ENCODE assay signal across 12 mouse cellular contexts in genomic region chr11:5920323-5920960, GRCm38 (mm10). TPM values are rescaled to one million over a fixed set of nuclear protein-coding genes. Genes with fewer than 3 reads are reported as not detected.
DNase-seq lines count a peak whose midpoint lies in the region; ATAC-seq and TF ChIP-seq lines count a peak whose summit lies in the region.
"Had no signal": no experiment of that assay in that cellular context is flagged by ENCODE, and none has a peak within 500 bp of the region (broad histone marks: within the 10 kb centered on the region; RNA-seq: fewer than 3 reads in every experiment).

No protein-coding gene starts in this region.

- TF ChIP-seq CTCF in lung, adult 2 months (IDR thresholded peaks at IDR 0.05; ENCODE audit: insufficient read depth, low read length), result no peak

- H3K27me3 ChIP-seq in lung, embryonic 15.5 days, result no peaks in the 10 kb centered on the region
- H3K27me3 ChIP-seq in liver, embryonic 13.5 days, result no peaks in the 10 kb centered on the region
- H3K27me3 ChIP-seq: midbrain, embryonic 15.5 days had no signal

- peak; percentile 67 for DNase-seq in CD4-positive, CD25-positive, alpha-beta regulatory T cell, adult 2 months (ENCODE audit: low read depth, low spot score)
- no peak for DNase-seq in lung, adult 2 months
- DNase-seq in liver, embryonic 13.5 days, result no peak
- DNase-seq in thymus, postnatal 25 days, result peak; percentile 19
- DNase-seq in gastrocnemius, postnatal 4 days (ENCODE audit: low spot score in 2 of 2), result no peak
- DNase-seq in cerebellum, postnatal 36 days, result no peak
- DNase-seq: cerebellum, adult 11 months; forebrain, postnatal 0 days had no signal

- ATAC-seq in CD4-positive, CD25-positive, alpha-beta regulatory T cell, adult 4 months, result no peak
- peak; percentile 57; the same call in 1 of the 2 replicates for ATAC-seq in lung, embryonic 15.5 days (ENCODE audit: borderline replicate concordance, extremely low read depth, low FRiP score, low TSS enrichment)
- ATAC-seq in liver, embryonic 13.5 days (ENCODE audit: low read depth), result peak; percentile 71
- ATAC-seq: forebrain, postnatal 0 days; midbrain, embryonic 15.5 days had no signal

- H3K36me3 ChIP-seq in lung, embryonic 15.5 days, result no peaks in the 10 kb centered on the region
- no peaks in the 10 kb centered on the region for H3K36me3 ChIP-seq in liver, embryonic 13.5 days
- H3K36me3 ChIP-seq: midbrain, embryonic 15.5 days had no signal

- 42% methylated on average over 17 of the region's 17 CpGs for WGBS in lung, embryonic 15.5 days
- WGBS in lung, adult 2 months, result 47% methylated on average over 17 of the region's 17 CpGs
- 26% methylated on average over 17 of the region's 17 CpGs for WGBS in liver, embryonic 13.5 days (ENCODE audit: insufficient replicate concordance)

- no peak overlapping the region for H3K27ac ChIP-seq in lung, embryonic 15.5 days
- 0 out of 2 replicates have a peak overlapping the region, but pooled peaks have one; percentile 18 for H3K27ac ChIP-seq in liver, embryonic 13.5 days
- H3K27ac ChIP-seq: midbrain, embryonic 15.5 days had no signal

- TF ChIP-seq POLR2A in lung, adult 2 months (IDR thresholded peaks at IDR 0.05; ENCODE audit: borderline replicate concordance, extremely low read depth, low read depth, low read length), result no peak

- H3K4me1 ChIP-seq in lung, embryonic 15.5 days, result peaks cover 2% of the 10 kb centered on the region; the same call in 1 of the 2 replicates
- no peaks in the 10 kb centered on the region for H3K4me1 ChIP-seq in lung, adult 2 months (ENCODE audit: control insufficient read depth, insufficient read depth, low read length)
- peaks cover 5% of the 10 kb centered on the region; the same call in 1 of the 2 replicates for H3K4me1 ChIP-seq in liver, embryonic 13.5 days (replicated peaks)
- H3K4me1 ChIP-seq: midbrain, embryonic 15.5 days had no signal

- no peaks in the 10 kb centered on the region for H3K9me3 ChIP-seq in lung, embryonic 15.5 days
- no peaks in the 10 kb centered on the region for H3K9me3 ChIP-seq in liver, embryonic 13.5 days (replicated peaks)
- H3K9me3 ChIP-seq: midbrain, embryonic 15.5 days had no signal

- no peak overlapping the region for H3K4me3 ChIP-seq in lung, embryonic 15.5 days
- H3K4me3 ChIP-seq in lung, adult 2 months (replicated peaks; ENCODE audit: extremely low read depth, low read depth, low read length), result no peak overlapping the region
- H3K4me3 ChIP-seq in liver, embryonic 13.5 days (replicated peaks), result no peak overlapping the region
- H3K4me3 ChIP-seq: midbrain, embryonic 15.5 days had no signal

- H3K9ac ChIP-seq in lung, embryonic 15.5 days, result no peak overlapping the region
- no peak overlapping the region for H3K9ac ChIP-seq in liver, embryonic 13.5 days
- H3K9ac ChIP-seq: forebrain, postnatal 0 days; midbrain, embryonic 15.5 days had no signal

- peak overlapping the region; percentile 18; the same call in 1 of the 2 replicates for H3K4me2 ChIP-seq in lung, embryonic 15.5 days
- H3K4me2 ChIP-seq in liver, embryonic 13.5 days, result 0 out of 2 replicates have a peak overlapping the region, but pooled peaks have one; percentile 14
- H3K4me2 ChIP-seq: midbrain, embryonic 15.5 days had no signal

RNA-seq across cellular contexts. Expression of gene Myl7, which starts 21.9 kb away (rescaled TPM):
- not detected for polyA plus RNA-seq in CD4-positive, CD25-positive, alpha-beta regulatory T cell, adult 4 months (2017; shearing (Covaris generic))
- 273 and 720 TPM in 2 replicates for polyA plus RNA-seq in lung, embryonic 15.5 days (2015; fragmentation: Nextera tagmentation; extraction: Ambion mirVana)
- 185 and 203 TPM in 2 replicates for polyA plus RNA-seq in lung, adult 2 months (2012; rRNA removed)
- 9.9 and 14.3 TPM in 2 replicates for polyA plus RNA-seq in liver, embryonic 13.5 days (2015; fragmentation: Nextera tagmentation; extraction: Ambion mirVana)
- not detected for total RNA-seq in gastrocnemius, postnatal 4 days (2021)
- total RNA-seq: forebrain, postnatal 0 days; left cerebral cortex, adult 8-10 months had no signal
- polyA plus RNA-seq: forebrain, postnatal 0 days; midbrain, embryonic 15.5 days had no signal

RNA-seq across cellular contexts. Expression of gene Gck, which starts 29.4 kb away (rescaled TPM):
- polyA plus RNA-seq in CD4-positive, CD25-positive, alpha-beta regulatory T cell, adult 4 months (2017; shearing (Covaris generic)), result not detected
- polyA plus RNA-seq in lung, embryonic 15.5 days (2015; fragmentation: Nextera tagmentation; extraction: Ambion mirVana), result 1.7 and 1.9 TPM in 2 replicates
- polyA plus RNA-seq in lung, adult 2 months (2012; rRNA removed), result 0.98 and 1.3 TPM in 2 replicates
- 0.30 and 0.31 TPM in 2 replicates for polyA plus RNA-seq in liver, embryonic 13.5 days (2015; fragmentation: Nextera tagmentation; extraction: Ambion mirVana)
- not detected for total RNA-seq in gastrocnemius, postnatal 4 days (2021)

RNA-seq across cellular contexts. Expression of gene Ykt6, which starts 35.1 kb away (rescaled TPM):
- 10 to 100 TPM; 28.1 to 31.5 TPM for polyA plus RNA-seq in CD4-positive, CD25-positive, alpha-beta regulatory T cell, adult 4 months (2017; shearing (Covaris generic))
- polyA plus RNA-seq in lung, embryonic 15.5 days (2015; fragmentation: Nextera tagmentation; extraction: Ambion mirVana), result 58.6 and 61.4 TPM in 2 replicates
- polyA plus RNA-seq in lung, adult 2 months (2012; rRNA removed), result 42.8 and 70.1 TPM in 2 replicates
- polyA plus RNA-seq in liver, embryonic 13.5 days (2015; fragmentation: Nextera tagmentation; extraction: Ambion mirVana), result 22.4 and 23.6 TPM in 2 replicates
- 10 to 100 TPM; 61.5 to 66.0 TPM for total RNA-seq in gastrocnemius, postnatal 4 days (2021)

RNA-seq across cellular contexts. Expression of gene Pold2, which starts 42.4 kb away (rescaled TPM):
- polyA plus RNA-seq in CD4-positive, CD25-positive, alpha-beta regulatory T cell, adult 4 months (2017; shearing (Covaris generic)), result 10 to 100 TPM; 29.7 to 67.2 TPM
- 149 and 160 TPM in 2 replicates for polyA plus RNA-seq in lung, embryonic 15.5 days (2015; fragmentation: Nextera tagmentation; extraction: Ambion mirVana)
- 80.3 and 102 TPM in 2 replicates for polyA plus RNA-seq in lung, adult 2 months (2012; rRNA removed)
- polyA plus RNA-seq in liver, embryonic 13.5 days (2015; fragmentation: Nextera tagmentation; extraction: Ambion mirVana), result 86.1 and 90.7 TPM in 2 replicates
- total RNA-seq in gastrocnemius, postnatal 4 days (2021), result 10 to 100 TPM; 54.1 to 61.3 TPM

RNA-seq across cellular contexts. Expression of gene Aebp1, which starts 58.7 kb away (rescaled TPM):
- under 1 TPM; 0.35 to 0.51 TPM for polyA plus RNA-seq in CD4-positive, CD25-positive, alpha-beta regulatory T cell, adult 4 months (2017; shearing (Covaris generic))
- 31.3 and 37.6 TPM in 2 replicates for polyA plus RNA-seq in lung, embryonic 15.5 days (2015; fragmentation: Nextera tagmentation; extraction: Ambion mirVana)
- 79.4 and 84.8 TPM in 2 replicates for polyA plus RNA-seq in lung, adult 2 months (2012; rRNA removed)
- 5.9 and 6.5 TPM in 2 replicates for polyA plus RNA-seq in liver, embryonic 13.5 days (2015; fragmentation: Nextera tagmentation; extraction: Ambion mirVana)
- total RNA-seq in gastrocnemius, postnatal 4 days (2021), result 10 to 100 TPM; 60.9 to 68.2 TPM

Comparison
In these comparisons a context has a peak if more than half of its experiments do, and no peak if none do; other contexts are left out.
1. DNase-seq: peak in CD4-positive, CD25-positive, alpha-beta regulatory T cell, adult 2 months (single experiment) and thymus, postnatal 25 days (single experiment); none in lung, adult 2 months (single experiment), liver, embryonic 13.5 days (single experiment), gastrocnemius, postnatal 4 days (0 of 2) and cerebellum, postnatal 36 days (0 of 2).
2. RNA of gene Myl7, which starts 21.9 kb away (polyA plus RNA-seq): 273 to 720 TPM in lung, embryonic 15.5 days and 185 to 203 TPM in lung, adult 2 months; 9.9 to 14.3 TPM in liver, embryonic 13.5 days and not detected in CD4-positive, CD25-positive, alpha-beta regulatory T cell, adult 4 months; every median in the first group is over 10 times any median in the second.